Mouse (Mus musculus) brain, embryonic 14.5 days (tissue): Measurements from ENCODE around the gene Emilin1.

Source experiments
- CTCF ChIP-seq: fragments of 200-500 bp; IDR thresholded peaks from 2 replicates; pipeline ENCODE4 v1.5.1; 2012; ENCODE audit warnings: inconsistent platforms, mild to moderate bottlenecking, moderate library complexity, borderline replicate concordance; ENCODE audit not compliant: insufficient read depth, insufficient read length; ENCODE audit errors: extremely low read depth
- POLR2A ChIP-seq: fragments of 200-500 bp; IDR thresholded peaks from 2 replicates; pipeline ENCODE4 v1.6.1; 2012; ENCODE audit warnings: mild to moderate bottlenecking, inconsistent platforms, borderline replicate concordance; ENCODE audit not compliant: poor library complexity, insufficient read depth, insufficient read length, severe bottlenecking; ENCODE audit errors: extremely low read depth

- TF ChIP-seq CTCF (no peak), POLR2A (no peak)
Measured at GRCm38 (mm10) chr5:30925217-30925616, 12.0 kb downstream of the Emilin1 start.
